Mouse (Mus musculus): Measurements from ENCODE around the gene Ubl5. TPM values are rescaled to one million over a fixed set of nuclear protein-coding genes. Genes with fewer than 3 reads are reported as not detected.

Gene Ubl5
- total and polyA plus RNA-seq, 2 experiments from 2014 or later: 169 to 528 TPM

- Histone ChIP-seq H3K27ac (peak overlapping the region; percentile 74), H3K9ac (replicated peaks; ENCODE audit: low read length) (no peak overlapping the region), H3K4me1 (ENCODE audit: insufficient read depth, low read length) (peaks cover 13% of the 10 kb centered on the region; the same call in 1 of the 2 replicates), H3K4me2 (ENCODE audit: low read depth, low read length) (no peak overlapping the region), H3K4me3 (ENCODE audit: low read length) (no peak overlapping the region), H3K9me3 (ENCODE audit: low read length) (no peaks in the 10 kb centered on the region), H3K27me3 (ENCODE audit: insufficient read depth, low read length) (no peaks in the 10 kb centered on the region), H3K36me3 (ENCODE audit: insufficient read depth, low read length) (peaks cover 18% of the 10 kb centered on the region; the same call in 1 of the 2 replicates)
- no peak for TF ChIP-seq CTCF (IDR thresholded peaks at IDR 0.05; ENCODE audit: low read depth)
- WGBS: 69% methylated on average over 5 of the region's 5 CpGs
- ATAC-seq (no peak), DNase-seq (ENCODE audit: low spot score) (peak; percentile 24)
These were observed 22.4 kb downstream of the Ubl5 start for GRCm38 (mm10) chr9:20664982-20665637.

- DNase-seq (ENCODE audit: low spot score) (peak; percentile 17), ATAC-seq (no peak)
- H3K27me3 ChIP-seq (ENCODE audit: insufficient read depth, low read length): no peaks in the 10 kb centered on the region
- H3K9me3 ChIP-seq (ENCODE audit: low read length): no peaks in the 10 kb centered on the region
- peaks cover 18% of the 10 kb centered on the region; the same call in 1 of the 2 replicates for H3K36me3 ChIP-seq (ENCODE audit: insufficient read depth, low read length)
- no peak for TF ChIP-seq CTCF (IDR thresholded peaks at IDR 0.05; ENCODE audit: low read depth)
- no peak overlapping the region for H3K27ac ChIP-seq
- H3K9ac ChIP-seq (replicated peaks; ENCODE audit: low read length): no peak overlapping the region
- H3K4me3 ChIP-seq (ENCODE audit: low read length): no peak overlapping the region
- WGBS: 17% methylated on average over 8 of the region's 8 CpGs
- no peak overlapping the region for H3K4me2 ChIP-seq (ENCODE audit: low read depth, low read length)
- H3K4me1 ChIP-seq (ENCODE audit: insufficient read depth, low read length): peaks cover 13% of the 10 kb centered on the region; the same call in 1 of the 2 replicates
These were observed 23.2 kb downstream of the Ubl5 start for GRCm38 (mm10) chr9:20665925-20666324.

GRCm38 (mm10) chr9:20666510-20667034 lies 23.9 kb downstream of the Ubl5 start:
- no peak for TF ChIP-seq CTCF (IDR thresholded peaks at IDR 0.05; ENCODE audit: low read depth)
- Histone ChIP-seq H3K4me3 (ENCODE audit: low read length) (no peak overlapping the region), H3K36me3 (ENCODE audit: insufficient read depth, low read length) (peaks cover 13% of the 10 kb centered on the region; the same call in 1 of the 2 replicates), H3K27ac (no peak overlapping the region), H3K9ac (replicated peaks; ENCODE audit: low read length) (no peak overlapping the region), H3K27me3 (ENCODE audit: insufficient read depth, low read length) (no peaks in the 10 kb centered on the region), H3K4me2 (ENCODE audit: low read depth, low read length) (no peak overlapping the region), H3K4me1 (ENCODE audit: insufficient read depth, low read length) (peaks cover 13% of the 10 kb centered on the region; the same call in 1 of the 2 replicates), H3K9me3 (ENCODE audit: low read length) (no peaks in the 10 kb centered on the region)
- DNase-seq (ENCODE audit: low spot score) (no peak), ATAC-seq (no peak)
- WGBS: 21% methylated on average over 7 of the region's 7 CpGs

GRCm38 (mm10) chr9:20668065-20668464 lies 25.4 kb downstream of the Ubl5 start:
- H3K27me3 ChIP-seq (ENCODE audit: insufficient read depth, low read length): no peaks in the 10 kb centered on the region
- no peak overlapping the region for H3K4me3 ChIP-seq (ENCODE audit: low read length)

GRCm38 (mm10) chr9:20672047-20672446 lies 29.4 kb downstream of the Ubl5 start:
- Histone ChIP-seq H3K4me1 (ENCODE audit: insufficient read depth, low read length) (no peaks in the 10 kb centered on the region), H3K4me3 (ENCODE audit: low read length) (no peak overlapping the region), H3K27me3 (ENCODE audit: insufficient read depth, low read length) (no peaks in the 10 kb centered on the region), H3K27ac (no peak overlapping the region), H3K4me2 (ENCODE audit: low read depth, low read length) (no peak overlapping the region), H3K9ac (replicated peaks; ENCODE audit: low read length) (no peak overlapping the region), H3K36me3 (ENCODE audit: insufficient read depth, low read length) (no peaks in the 10 kb centered on the region), H3K9me3 (ENCODE audit: low read length) (no peaks in the 10 kb centered on the region)
- DNase-seq (ENCODE audit: low spot score): no peak
- ATAC-seq: no peak
- 75% methylated on average over 16 of the region's 16 CpGs for WGBS
- TF ChIP-seq CTCF (IDR thresholded peaks at IDR 0.05; ENCODE audit: low read depth): no peak

More at GRCm38 (mm10) chr9:20668065-20668464, 25.4 kb downstream of the Ubl5 start:
- H3K36me3 ChIP-seq (ENCODE audit: insufficient read depth, low read length): peaks cover 3% of the 10 kb centered on the region; the same call in 1 of the 2 replicates
- peaks cover 13% of the 10 kb centered on the region; the same call in 1 of the 2 replicates for H3K4me1 ChIP-seq (ENCODE audit: insufficient read depth, low read length)
- H3K4me2 ChIP-seq (ENCODE audit: low read depth, low read length): no peak overlapping the region
- H3K27ac ChIP-seq: no peak overlapping the region
- 95% methylated on average over 22 of the region's 22 CpGs for WGBS
- no peaks in the 10 kb centered on the region for H3K9me3 ChIP-seq (ENCODE audit: low read length)
- no peak for DNase-seq (ENCODE audit: low spot score)
- no peak for ATAC-seq
- H3K9ac ChIP-seq (replicated peaks; ENCODE audit: low read length): no peak overlapping the region
- TF ChIP-seq CTCF (IDR thresholded peaks at IDR 0.05; ENCODE audit: low read depth): no peak

- ATAC-seq (no peak), DNase-seq (ENCODE audit: low spot score) (no peak)
- H3K9me3 ChIP-seq (ENCODE audit: low read length): no peaks in the 10 kb centered on the region
- H3K36me3 ChIP-seq (ENCODE audit: insufficient read depth, low read length): no peaks in the 10 kb centered on the region
- TF ChIP-seq CTCF (IDR thresholded peaks at IDR 0.05; ENCODE audit: low read depth): no peak
- H3K27me3 ChIP-seq (ENCODE audit: insufficient read depth, low read length): no peaks in the 10 kb centered on the region
- 82% methylated on average over 12 of the region's 12 CpGs for WGBS
- no peak overlapping the region for H3K9ac ChIP-seq (replicated peaks; ENCODE audit: low read length)
- no peak overlapping the region for H3K4me2 ChIP-seq (ENCODE audit: low read depth, low read length)
- no peak overlapping the region for H3K27ac ChIP-seq
- no peaks in the 10 kb centered on the region for H3K4me1 ChIP-seq (ENCODE audit: insufficient read depth, low read length)
- H3K4me3 ChIP-seq (ENCODE audit: low read length): no peak overlapping the region
These were observed 35.2 kb downstream of the Ubl5 start for GRCm38 (mm10) chr9:20677892-20678291.

Measured in hindbrain, postnatal 0 days (tissue).